Mouse (Mus musculus) telencephalon, adult 2 months (tissue): ENCODE measurements at regions not wholly inside any gene's neighbourhood (a gene's known extent, or its start where the extent isn't known, plus 50 kb on each side); places are given as distances from the start of the nearest gene placed in this dataset.

ENCODE experiments used
- DNase-seq: peaks from one replicate; pipeline ENCODE4 v3.0.0-alpha.2; 2011; ENCODE audit warnings: low read depth, low spot score

DNA sequence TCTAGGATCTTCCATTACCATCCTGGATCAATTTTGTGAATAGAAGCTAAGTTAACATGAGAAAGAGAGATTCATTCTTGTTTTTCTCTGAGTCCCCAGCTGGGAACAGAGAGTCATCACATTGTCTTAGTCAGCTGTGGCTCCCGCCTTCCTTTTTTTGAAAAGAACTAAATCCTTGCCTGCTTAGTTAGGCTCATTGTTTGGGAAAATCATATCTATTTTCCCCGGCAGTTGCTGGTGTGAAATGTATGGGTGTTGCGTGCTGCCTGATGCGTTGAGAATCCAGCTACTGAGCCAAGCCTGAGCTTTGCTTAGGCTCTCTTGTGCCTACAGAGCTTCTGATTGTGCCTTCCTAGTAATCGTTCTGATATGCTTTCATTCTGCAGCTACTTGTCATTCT lies 66.3 kb downstream of the Fam50b start:
- DNase-seq, result peak; percentile 23

GRCm38 (mm10) chr13:34806532-34807092 lies 68.5 kb upstream of the Prpf4b start:
- DNase-seq, result no peak

GRCm38 (mm10) chr13:34809536-34809935 lies 65.6 kb upstream of the Prpf4b start:
- DNase-seq, result no peak

DNA sequence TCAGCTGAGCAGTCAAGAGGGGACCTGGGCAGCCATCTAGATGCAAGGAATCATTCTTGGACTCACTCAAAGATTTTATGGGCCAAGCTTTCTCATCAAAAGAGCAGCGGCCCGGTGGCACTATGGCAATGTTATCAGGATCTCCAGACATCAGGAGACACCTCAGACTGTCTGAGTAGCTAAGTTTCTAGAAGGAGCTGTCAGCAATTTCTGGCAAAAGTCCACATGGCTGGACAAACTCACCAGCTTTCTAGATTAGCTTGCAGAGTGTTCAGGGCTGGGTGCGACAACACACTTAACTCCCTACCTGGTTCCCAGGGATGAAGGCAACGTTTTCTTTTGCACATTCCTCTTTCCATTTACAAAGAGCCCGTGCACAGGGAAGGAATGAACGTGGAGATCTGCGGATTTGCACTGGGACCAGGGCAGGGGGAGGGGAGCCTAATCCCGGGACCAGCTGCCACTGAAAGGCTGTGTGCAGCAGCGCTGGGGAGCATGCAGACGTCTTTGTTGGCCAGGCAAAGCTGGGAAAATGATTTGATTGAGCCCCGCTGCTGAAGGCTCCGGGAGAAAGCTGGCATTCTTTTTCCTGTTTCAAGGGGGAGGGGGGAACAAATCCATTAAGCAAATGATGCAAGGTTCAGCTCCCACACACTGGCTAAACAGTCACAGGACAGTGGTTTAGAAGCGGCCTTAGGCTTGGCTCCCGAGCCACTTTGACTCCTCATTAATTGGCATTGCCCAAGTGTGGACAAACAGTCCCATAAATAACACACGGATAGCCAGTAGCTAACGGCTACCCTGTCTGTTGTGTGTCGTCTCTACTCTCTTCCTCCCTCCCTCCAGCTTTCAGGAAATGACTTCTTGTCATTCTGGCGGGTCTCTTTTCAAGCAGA lies 60.7 kb upstream of the Prpf4b start:
- no peak for DNase-seq

DNA sequence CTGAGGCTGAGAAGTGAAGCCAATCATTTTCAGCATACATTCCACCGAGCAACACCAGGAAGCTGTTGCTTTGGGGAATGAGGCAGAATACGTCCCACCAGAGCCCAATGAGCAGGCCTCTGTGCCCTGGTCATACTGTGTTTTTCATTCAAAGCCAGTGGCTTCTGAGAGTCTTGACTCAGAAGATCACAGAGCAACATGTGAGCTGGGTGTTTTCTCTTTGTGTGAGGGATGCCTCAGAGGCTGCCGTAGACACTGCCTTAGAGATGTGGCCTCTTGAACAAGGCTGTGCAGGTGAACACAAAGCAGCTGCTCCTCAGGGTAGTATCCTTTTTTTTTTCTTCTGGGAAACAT lies 60.1 kb upstream of the Prpf4b start:
- DNase-seq, result no peak

GRCm38 (mm10) chr13:34818211-34818610 lies 56.9 kb upstream of the Prpf4b start:
- DNase-seq, result no peak

- no peak for DNase-seq
Observed at GRCm38 (mm10) chr13:34820423-34820822, 54.7 kb upstream of the Prpf4b start.

DNA sequence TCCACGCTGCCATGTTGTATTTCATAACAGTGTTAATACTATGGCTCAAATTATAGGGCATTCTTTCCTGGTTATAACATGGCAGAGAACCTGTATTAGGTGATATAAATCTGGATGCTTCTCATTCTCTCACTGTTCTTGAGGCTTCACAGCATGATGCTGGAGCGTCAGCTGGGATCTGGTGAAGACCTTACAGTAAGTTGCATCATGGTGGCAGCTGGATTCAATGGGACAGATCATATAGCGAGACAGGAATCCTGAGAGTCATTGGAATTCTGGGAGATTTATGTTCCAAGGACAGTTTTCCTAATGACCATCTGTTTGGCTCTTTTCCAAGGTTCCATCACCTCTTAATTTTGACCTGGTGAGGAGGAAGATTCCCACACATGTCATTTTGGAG lies 53.2 kb upstream of the Prpf4b start:
- DNase-seq, result no peak

GRCm38 (mm10) chr13:34824157-34824556 lies 50.9 kb upstream of the Prpf4b start:
- DNase-seq, result no peak
